Mouse (Mus musculus) right cerebral cortex, adult 18-20 months (tissue): ENCODE measurements around the gene Olfr911-ps1.

ENCODE experiments used
- DNase-seq: peaks from one replicate; pipeline ENCODE4 v3.0.0; 2022; ENCODE audit warnings: mixed read lengths

Gene Olfr911-ps1

GRCm38 (mm10) chr9:38521280-38521679 is at the start of gene Olfr911-ps1:
Gene Olfr911-ps1, plus strand, starts transcription at chr9:38521580.
- no peak for DNase-seq

GRCm38 (mm10) chr9:38486785-38487184 is 34.6 kb upstream of the Olfr911-ps1 start, which contains the start of gene Olfr906:
Gene Olfr906, plus strand, starts transcription at chr9:38487085.
- no peak for DNase-seq

GRCm38 (mm10) chr9:38495501-38495900 is 25.9 kb upstream of the Olfr911-ps1 start, which contains the start of gene Olfr907:
Gene Olfr907, plus strand, starts transcription at chr9:38495801.
- DNase-seq, result no peak

GRCm38 (mm10) chr9:38512353-38512752 is 9.0 kb upstream of the Olfr911-ps1 start:
- DNase-seq, result no peak

GRCm38 (mm10) chr9:38537549-38537948 is 16.2 kb downstream of the Olfr911-ps1 start, which contains the start of gene Olfr910:
Gene Olfr910, plus strand, starts transcription at chr9:38537849.
- DNase-seq, result no peak
